Mouse (Mus musculus): Measurements from ENCODE around the gene Stum.

The Stum gene

DNA sequence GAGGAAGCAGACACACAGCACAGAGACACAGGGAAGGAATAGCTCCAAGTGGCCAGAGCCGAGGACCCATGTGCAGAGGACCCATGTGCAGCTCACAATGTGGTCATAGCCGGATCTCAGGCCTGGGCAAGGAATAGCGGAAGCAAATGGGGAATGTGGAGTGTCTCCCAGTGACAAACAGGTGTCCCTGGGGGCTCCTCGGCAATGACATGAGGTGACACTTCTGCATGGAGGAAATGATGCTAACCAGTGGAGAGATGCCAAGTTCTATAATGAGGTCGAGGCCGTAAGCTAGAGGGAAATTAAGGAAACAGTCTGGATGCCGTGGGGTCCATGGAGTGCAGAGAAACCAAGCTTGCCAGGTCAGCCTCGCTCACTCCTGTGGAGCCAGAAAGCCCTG lies 54.4 kb downstream of the Stum start:
- no peak for DNase-seq (ENCODE audit: low spot score)

DNA sequence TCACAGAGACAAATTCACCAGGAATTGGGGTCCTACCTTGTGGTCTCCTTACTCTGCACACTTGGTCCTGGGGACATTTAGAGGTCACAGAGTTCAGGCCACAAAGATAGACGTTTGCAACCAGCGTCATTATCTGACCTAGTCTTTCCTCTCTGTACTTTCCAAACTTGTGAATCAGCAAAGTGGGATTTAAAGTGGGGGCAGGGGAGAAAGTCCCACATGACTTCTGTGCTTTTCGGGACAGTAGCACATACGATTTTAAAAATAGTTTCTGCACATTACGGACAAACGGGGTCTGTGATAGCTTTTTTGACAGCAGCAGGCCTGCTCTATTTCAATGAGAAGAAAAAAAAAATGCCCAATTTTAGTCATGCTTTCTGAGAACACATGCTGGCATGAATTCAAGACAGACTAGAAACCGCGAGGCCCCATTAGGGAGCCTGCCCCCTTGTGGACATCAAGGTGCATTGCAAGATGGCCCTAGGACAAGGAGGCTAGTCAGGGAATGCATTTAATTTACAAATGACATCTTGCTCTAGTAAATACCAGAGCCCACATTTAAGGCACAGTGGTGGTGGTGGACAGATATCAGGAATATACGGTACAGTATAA lies 55.1 kb downstream of the Stum start:
- DNase-seq (ENCODE audit: low spot score) = peak; percentile 77

DNA sequence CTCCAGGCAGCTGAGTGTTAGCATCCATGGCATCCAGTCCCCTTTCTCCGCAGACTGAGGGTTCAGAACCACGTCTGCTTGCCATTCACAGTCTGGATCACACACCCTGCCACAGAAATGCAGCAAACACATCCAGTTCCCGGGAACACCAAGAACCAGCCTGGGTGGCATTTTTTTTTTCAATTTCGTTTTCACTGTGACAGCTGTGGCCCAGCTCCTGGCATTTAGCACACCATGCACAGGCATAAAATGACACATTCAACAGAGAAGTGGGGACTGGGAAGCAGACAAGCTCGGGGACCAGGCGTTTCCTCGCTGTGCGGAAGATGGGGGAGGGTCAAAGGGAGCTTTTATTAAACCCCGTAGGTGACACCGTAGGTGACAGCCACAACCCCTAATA lies 55.6 kb downstream of the Stum start:
- no peak for DNase-seq (ENCODE audit: low spot score)

DNA sequence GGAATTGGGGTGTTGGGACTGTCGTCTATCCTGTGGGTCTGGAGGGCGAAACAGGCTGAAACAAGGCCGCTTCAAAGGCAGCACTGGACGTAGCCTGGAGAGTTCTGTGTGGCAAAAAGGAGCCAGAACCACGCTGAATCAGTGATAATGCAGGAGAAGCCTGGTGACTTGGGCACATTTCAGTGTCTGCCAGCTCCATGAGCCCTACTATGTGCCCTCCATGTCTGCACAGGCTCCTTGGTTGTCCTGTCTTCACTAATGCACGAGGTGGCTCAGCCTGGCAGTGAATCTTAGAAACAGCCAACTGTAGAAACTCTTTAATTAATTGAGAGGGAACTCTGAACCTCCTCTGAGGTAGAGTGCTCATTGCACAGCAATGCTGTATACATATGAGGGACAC lies 56.9 kb downstream of the Stum start:
- DNase-seq (ENCODE audit: low spot score) = no peak

DNA sequence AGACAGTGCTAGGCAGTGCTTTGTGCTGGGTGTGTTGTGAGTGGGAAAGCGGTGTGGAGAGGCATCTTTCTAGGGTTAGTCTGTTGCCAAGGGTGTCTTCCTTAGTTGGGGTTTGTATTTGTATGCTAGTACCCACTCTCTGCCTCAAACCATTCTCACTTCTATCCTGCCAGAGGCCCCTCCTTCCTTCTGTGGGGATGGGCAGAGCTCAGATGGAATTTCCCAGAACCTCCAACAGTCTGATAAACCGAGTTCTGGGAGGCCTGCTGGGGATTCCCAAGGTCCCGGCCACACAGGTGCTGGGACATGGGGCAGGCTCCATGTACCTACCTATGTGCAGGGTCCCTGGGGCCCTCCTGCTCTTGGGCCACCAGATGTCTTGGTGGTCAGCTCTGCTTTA lies 59.4 kb downstream of the Stum start:
- DNase-seq (ENCODE audit: low spot score) = no peak

DNA sequence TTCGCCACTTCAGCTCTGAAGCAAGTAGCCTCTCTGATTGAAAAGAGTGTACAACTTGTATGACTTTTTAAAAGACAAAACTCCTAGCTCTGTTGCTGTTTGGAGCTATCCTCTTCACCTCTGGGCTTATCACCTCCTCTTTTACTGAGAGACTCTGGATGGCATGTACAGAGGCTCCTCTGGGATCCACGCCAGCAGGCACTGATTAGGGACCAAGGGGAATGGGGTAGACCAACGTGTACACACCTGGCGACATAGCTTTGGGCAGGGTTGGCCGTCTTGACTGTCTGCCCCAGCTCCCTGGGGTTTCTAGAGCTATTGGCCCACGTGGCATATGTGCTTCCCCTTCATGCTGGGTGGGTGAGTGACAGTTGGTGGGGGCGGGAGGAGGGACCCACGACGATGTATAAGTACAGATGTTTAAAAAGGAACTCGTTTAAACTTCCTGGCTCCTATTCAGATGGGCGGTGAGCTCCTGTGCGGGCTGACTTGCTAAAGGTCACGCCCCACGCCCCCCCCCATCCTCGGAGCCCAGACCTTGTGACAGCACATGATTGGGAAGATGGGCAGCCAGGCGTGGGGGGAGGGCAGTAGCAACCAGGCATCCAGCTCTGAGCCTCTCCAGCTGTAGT lies 60.2 kb downstream of the Stum start:
- no peak for DNase-seq (ENCODE audit: low spot score)

DNA sequence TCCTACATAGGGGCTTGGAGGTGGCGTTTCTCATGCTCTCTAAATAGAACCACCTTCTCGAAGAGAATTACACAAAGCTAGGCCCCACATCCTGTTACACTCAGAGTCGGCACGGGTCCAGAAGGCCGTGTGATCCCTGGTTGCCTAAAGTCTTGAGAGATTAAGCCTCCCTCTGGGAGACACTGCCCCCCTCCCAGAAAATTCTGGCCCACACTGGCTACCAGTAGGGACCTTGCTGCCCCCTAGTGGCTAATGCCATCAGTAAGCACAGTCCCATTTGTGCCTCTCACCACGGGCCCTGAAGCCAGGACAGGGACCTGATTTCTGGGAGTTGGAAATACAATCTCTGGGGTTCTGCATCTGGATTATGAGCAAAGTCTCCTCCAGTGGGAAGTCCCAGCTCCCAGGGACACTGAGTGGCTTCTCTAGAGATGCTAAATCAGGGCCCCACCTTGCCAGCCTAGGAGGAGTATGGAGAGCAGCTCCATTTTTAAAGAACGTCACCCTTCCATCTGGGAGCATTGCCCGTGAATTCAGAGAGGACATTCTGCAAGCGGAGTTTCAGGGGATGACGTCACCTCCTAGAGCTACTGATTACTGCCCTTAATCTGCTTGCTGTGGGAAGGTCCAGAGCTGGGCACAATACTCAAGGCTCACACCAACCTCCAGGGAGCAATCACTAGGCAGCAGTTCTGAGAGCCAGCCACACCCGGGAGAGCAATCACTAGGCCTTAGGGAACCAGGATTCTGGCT lies 61.1 kb downstream of the Stum start:
- peak; percentile 85 for DNase-seq (ENCODE audit: low spot score)

DNA sequence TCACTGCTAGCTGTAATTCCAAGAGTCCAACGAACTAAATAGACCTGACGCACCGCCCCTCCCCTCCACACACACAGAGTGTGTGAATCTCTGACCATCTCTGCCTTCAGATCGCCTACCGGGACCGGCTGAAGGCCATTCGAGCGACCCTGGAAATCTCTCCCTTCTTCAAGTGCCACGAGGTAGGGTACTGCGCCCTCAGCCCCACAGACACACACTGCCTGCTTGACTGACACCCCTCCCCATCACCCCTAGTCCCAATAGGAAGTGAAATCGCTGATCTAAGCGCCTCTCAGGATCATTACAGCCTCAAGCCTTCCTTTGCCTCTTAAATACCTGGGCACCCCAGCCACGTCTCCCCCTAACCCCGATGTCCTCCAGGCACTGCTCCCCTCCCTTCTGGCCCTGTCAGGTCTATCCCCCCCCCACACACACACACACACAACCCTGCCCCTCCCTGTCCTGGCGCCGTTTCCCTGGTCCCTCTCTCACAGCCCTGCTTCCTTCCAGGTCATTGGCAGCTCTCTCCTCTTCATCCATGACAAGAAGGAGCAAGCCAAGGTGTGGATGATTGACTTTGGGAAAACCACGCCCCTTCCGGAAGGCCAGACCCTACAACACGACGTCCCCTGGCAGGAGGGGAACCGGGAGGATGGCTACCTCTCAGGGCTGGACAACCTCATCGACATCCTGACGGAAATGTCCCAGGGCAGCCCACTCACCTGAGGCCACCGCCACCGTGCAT lies 62.0 kb downstream of the Stum start:
- no peak for DNase-seq (ENCODE audit: low spot score)

DNA sequence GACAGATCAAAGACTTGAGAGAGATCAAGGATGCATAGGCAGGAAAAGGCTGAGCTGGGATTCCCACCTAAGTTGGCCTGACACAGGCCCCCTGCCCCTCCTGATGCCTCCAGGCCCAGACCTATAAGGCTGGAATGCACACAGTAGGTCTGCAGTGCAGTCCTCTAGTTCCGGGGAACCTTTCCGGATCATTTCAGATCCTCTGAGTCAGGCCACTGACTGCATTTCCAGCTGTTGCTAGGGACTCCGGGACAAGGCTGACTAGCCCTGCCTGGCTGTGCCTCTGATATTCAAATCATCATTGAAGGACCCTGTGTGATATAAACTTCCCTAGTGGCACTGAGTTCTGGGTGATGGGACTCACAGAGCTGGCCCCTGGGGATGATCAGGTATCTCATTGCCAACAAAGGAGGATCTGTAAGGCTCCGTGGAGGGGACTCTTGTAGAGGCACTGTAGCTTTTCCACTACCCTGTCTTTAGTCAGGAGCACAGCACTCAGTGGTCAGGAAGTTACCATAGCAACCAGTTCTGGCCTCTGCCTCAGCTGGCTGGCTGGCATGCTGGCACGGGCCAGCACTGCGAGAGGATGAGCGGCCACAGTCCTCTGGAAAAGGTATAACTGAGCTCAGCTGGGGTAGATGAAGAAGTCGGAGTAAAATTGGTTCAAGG lies 62.7 kb downstream of the Stum start:
- peak; percentile 67 for DNase-seq (ENCODE audit: low spot score)

DNA sequence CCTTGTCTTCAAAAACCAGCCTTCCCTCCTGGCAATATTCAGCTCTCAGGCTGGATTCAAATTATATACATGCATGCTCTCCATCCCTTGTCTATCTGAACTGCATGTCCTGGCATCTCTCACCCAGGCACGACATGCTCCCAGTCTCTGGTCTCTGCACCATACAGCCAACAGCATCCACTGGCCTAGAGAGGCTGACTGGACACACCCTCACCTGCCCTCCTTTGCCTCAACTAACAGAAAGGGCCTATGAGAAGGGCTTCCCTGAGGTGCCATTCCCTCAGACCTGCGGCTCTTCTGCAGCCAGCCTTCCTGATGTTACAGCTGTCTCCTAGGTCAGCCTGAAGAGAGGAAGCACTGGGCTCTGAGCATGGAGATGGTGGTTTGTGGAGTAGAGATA lies 64.2 kb downstream of the Stum start:
- DNase-seq (ENCODE audit: low spot score) = no peak

DNA sequence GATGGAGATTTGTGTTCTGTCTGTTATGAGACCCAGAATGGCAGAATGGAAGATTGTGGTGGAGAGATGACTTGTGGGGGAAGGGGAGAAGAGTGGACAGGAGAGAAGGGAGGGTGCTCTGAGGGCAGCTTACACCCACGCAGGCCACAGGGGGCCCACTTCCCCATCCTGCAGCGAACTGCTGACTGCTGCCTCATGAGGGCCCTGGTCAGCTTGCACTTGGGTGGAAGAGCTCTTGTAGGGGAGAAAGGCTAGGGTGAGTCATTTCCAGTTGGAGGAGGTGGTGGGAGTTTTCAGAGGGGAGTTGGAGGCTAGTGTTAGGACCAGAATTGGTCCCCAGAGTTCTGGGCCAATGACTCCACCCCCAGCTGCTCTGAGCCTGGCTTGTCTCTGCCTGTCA lies 66.2 kb downstream of the Stum start:
- no peak for DNase-seq (ENCODE audit: low spot score)

DNA sequence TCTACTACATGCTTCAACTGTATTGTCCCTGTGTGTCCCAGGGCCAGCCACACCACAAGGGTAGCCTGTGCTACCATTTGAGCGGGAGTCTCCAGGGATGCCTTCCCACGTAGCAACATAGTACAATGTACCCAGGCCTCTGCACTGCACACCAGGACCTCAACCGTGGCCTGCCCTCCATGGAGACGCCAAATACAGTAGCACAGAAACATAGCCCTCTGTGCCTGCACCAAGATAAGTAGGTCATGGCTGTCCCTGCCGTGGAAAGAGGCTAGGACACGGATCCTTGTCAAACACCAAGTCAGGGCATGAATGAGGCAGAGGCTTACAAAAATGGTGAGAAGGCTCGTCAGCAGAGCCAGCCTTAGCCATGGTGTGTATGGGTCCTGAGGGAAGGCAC lies 67.5 kb downstream of the Stum start:
- no peak for DNase-seq (ENCODE audit: low spot score)

DNA sequence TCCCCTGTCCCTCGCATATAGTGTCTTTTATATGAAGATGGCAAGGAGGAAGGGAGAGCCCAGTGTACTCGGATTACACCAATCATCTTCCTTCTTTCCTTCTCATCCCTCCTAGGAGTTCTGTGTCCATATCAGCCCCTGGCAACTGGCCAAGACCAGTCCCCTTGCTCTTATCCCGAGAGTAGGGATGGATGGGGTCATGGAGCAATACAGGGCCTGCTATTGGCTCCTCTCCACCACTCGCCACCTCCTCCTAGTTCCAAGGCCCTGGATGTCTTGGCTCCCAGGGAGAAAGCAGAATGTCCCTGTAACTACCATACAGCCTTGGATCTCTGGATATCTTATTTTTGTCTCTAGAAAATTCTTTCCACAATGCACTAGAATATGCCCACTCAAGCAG lies 68.2 kb downstream of the Stum start:
- DNase-seq (ENCODE audit: low spot score) = no peak

DNA sequence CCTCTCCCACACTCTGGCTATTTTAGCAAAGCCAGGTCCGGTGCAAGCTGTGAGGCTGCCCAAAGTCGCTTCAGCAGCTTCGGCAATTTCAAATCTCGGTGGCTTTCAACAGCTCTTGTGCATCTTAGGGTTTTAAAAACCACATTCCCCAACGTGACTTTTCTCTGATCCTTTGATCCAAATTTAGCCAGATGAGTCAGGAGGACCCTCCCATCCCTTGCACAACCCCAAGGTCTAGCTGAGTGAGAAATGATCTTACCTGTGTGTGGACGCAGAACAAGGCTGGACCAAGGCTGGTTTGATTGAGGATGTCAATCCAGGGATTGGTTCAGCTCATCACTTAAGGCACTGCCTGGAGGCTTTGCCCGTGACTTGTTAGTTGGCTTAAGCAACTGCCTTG lies 73.0 kb downstream of the Stum start:
- no peak for DNase-seq (ENCODE audit: low spot score)

DNA sequence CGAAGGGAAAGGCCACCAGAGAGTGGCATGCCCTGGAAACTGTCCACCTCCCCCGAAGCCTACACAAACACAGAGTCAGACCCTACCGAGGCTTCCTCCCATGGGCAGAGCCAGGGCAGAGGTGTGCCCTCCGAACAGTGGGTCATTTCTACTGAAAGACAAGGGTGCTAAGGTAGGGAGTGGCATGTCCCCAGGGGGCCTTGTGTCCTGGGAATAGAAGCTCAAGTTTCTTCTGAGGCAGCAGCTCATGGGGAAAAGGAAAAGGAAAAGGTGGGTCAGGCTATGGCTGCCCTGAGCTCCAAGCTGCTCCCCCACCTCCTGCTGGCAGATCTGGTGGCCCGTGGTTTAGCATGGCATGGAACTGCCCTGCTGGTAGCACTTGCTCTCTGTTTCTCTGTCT lies 73.5 kb downstream of the Stum start:
- DNase-seq (ENCODE audit: low spot score) = no peak

DNA sequence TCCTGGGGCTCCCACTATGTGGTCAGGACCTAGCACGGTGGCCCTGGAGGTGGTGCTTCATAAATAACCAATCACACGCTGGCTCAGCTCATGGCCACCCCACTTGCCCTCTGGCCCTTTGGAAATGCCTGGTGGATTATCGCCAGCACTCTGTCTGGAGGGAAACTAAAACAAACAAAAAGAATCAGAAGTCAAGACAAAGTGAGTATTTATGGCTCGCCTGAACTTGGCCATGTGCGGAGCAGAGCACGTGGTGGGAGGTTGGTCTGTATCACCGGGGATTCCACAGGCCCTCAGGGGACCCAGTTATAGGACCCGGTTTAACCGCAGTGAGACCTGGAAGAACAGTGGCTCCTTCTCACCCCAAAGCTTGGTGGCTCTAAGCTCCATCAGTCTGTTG lies 74.5 kb downstream of the Stum start:
- DNase-seq (ENCODE audit: low spot score) = no peak

DNA sequence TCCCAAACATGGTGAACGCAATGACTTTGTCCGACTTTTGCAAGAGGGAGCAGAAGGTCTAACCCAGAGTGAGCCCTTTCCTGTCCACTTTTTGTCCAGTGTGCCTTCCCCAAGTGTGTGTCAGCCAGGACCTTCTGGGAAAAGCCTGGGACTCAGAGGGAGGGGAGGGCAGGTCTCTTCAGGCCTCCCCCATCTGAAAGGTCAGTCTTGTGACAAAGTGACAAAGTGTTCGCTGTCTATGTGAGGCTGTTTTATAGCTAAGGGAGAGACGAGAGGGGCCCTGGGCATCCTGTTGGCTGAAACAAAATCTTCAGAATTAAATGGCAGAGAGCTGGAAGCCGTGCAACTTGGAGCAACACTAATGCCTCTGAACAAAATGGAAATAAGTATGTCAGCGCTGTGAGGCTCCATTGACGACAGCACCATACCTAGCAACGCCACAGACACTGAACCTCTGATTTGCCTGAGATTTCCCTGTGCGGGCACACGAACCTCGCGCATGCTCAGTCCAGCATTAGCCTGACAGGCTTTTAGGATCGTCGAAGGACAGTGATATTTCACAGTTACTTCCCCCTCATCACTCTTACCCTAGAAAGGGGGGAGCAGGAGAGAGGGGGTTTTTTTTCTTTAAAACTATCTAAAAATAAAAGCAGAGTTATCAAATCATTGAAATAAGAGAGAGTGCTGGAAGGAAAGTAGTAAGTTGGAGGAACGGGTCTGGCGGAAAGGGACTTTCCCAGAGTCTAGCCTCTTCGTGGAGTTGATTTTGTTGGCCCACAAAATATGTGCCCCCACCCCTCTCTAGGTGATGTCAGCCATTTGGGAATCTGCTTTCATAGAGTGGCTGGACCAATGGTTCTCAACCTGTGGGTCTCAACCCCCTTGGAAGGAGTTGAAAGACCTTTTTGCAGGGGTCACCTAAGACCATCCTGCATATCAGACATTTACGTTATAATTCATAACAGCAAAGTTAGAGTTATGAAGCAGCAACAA lies 75.3 kb downstream of the Stum start:
- DNase-seq (ENCODE audit: low spot score) = no peak

DNA sequence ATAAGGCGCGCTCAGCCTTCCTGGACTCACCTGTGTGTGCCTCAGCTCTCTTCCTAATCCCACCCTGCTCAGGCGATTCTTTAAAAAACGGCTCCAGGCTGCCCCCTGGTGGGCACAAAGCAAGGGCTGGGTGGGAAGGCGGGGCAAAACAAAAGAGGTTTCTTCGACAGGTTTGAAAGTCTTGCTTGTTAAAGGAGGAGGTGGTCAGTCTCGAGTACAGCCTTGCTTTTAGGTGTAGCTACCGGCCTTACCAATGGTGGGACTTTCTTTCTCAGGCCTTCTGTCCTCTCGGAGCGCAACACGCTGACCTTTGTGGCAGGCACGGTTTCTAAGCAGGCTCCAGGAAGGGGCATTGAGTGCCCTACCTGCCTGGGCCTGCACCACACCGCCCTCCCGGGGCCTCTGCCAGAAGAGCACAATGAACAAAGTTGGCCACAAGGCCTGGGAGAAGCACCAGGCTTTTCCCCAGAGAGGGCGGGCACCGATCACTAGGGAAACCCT lies 76.1 kb downstream of the Stum start:
- DNase-seq (ENCODE audit: low spot score) = peak; percentile 83

DNA sequence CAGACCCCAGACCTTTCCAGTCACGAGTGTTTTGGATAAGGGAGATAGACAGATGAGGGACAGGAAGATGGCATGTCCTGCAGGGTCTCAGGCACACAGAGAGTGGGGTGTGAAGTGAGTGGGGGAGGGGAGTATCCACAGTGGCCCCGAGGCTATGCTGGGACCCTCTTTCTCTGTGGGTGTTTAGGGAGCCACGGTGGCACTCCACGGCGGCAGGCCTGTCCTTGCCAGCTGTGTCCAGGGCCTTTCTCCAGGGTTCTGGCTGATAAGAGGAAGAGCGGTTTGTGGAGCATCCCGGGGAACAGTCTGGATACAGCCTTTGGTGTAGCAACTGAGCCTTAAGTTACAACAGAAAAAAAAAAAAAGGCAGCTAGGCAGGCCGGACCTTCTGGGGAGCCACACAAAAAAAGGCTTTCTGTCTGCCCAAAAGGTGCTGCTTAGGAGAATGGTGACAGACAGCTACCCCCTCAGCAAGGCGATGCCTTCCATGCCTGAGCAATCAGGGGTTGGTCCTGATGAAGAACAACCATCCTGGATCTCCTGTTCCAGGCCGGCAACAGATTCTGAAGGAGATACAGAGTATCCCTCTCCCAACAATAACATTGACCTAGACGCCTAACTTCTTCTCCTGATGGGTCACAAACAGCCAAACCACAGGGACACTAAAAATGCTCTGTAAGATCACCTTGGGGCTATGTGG lies 76.8 kb downstream of the Stum start:
- no peak for DNase-seq (ENCODE audit: low spot score)

All from retina, embryonic 14.5 days (tissue).